Mouse (Mus musculus) right cerebral cortex, adult 2 months (tissue): ENCODE data around the gene Sirt6.

Experiments
- DNase-seq, 2 experiments: peaks; one replicate each; pipeline ENCODE4 v3.0.0; 2021 to 2022; ENCODE audit warnings: low spot score in 2 of 2

Gene Sirt6

GRCm38 (mm10) chr10:81595599-81595998, 32.0 kb downstream of the Sirt6 start:
- DNase-seq = no peak

DNA sequence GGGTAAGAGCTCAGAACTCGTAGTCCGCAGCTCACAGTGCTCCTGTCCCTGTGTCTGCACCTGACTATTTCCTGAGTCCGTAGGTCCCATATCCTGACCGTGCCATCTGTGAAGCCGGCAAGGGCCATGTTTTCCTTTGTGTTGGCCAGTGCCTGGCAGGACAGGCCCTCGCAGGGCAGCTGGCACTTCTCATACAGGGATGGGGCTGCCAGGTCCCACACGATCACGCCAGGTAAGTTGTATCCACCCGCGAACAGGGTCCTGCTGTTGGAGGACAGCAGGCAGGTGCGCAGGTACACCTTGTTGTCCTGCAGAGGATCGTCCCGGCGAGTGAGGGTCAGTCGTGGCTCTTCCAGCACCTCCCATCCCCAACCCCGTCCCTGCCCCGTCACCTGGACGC, 33.7 kb downstream of the Sirt6 start:
- no peak for DNase-seq

DNA sequence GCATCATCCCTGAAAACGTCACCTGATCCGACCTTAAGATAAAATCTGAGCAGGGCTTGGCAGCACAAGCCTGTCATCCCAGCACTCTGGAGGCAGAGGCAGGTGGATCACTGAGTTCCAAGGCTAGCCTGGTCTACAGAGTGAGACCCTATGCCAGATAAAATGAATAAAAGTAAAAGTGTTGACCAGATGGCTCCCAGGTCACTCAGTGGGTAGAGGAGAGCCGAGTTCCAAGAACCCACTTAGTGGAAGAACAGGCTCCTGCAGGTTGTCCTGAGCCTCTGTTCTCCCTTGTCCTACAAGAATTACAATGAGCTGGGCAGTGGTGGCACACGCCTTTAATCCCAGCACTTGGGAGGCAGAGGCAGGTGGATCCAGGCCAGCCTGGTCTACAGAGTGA, 34.4 kb downstream of the Sirt6 start:
- no peak for DNase-seq

- DNase-seq = no peak
These were observed 35.0 kb downstream of the Sirt6 start for GRCm38 (mm10) chr10:81592631-81593030.

DNA sequence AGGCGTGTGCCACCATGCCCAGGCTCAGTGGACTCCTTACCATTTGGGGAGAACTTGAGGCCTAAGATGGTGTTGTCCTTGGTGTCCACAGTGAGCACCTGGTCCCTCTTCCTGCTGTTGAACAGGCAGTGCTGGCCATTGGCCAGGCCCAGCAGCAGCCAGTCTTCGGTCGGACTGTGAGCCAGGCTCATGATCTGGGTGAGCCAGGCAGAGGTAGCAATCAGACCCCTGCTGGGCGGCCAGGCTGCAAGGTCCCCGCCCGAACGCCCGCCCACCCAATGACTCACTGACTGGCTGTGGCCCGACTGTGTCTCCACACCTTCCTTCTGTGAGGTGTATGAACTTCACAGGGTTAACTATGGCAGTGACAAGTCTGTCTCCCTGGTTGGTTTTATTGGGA, 35.8 kb downstream of the Sirt6 start:
- no peak for DNase-seq

DNA sequence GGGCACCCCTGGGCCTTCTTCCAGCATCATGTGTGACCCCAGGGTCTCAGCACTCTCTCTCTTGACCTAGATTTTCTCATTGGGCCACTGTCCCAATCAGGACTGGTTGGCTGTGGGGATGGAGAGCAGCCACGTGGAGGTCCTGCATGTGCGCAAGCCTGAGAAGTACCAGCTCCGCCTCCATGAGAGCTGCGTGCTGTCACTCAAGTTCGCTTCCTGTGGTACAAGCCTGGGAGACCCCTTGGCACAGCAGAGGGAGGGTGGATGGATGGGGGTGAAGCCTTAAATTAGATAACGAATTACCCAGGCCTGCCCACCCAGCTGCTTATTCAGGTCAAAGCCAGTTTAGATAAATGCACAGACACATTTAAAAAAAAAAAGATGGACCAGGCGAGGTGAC, 38.9 kb downstream of the Sirt6 start:
- no peak for DNase-seq

DNA sequence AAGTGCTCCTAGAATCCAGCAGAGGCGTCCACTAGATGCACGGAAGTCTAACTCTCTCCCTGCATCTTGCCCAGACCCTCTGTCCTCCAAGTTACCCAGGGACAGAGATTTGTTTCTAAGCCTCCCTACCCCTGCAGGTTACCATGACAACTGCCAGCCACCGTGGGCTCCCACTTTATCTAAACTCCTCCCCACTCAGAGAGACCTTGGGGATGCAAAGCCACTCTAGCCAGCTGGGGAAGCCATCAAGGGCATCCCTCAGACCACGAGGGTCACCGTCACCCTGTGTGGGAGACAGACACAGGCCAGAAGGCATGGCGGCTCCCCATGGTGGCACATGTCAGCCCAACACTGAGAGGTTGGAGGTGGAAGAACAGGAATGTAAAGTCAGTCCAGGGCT, 44.2 kb downstream of the Sirt6 start:
- no peak for DNase-seq

GRCm38 (mm10) chr10:81580441-81581070, 47.0 kb downstream of the Sirt6 start:
- DNase-seq = no peak

- DNase-seq = no peak
These were observed 47.6 kb downstream of the Sirt6 start for GRCm38 (mm10) chr10:81579967-81580366.

DNA sequence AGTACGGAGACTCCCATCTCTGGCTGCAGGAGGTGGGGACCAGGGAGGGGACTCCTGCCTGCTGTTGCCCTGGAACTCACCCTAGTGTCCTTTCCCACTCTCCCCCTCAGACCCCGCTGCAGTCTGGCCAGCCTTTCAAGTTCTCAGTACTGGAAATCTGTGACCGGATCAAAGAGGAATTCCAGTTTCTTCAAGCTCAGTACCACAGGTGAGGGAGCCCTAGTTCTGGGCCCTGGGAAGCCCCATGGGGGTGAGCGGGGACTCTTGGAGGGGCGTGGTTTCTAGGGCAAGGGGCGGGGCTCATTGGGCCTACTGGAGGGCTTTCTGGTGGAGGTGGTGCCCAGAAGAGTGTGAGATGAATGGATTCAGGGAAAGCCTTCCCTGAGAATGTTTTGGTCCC, 51.9 kb downstream of the Sirt6 start:
- no peak for DNase-seq

DNA sequence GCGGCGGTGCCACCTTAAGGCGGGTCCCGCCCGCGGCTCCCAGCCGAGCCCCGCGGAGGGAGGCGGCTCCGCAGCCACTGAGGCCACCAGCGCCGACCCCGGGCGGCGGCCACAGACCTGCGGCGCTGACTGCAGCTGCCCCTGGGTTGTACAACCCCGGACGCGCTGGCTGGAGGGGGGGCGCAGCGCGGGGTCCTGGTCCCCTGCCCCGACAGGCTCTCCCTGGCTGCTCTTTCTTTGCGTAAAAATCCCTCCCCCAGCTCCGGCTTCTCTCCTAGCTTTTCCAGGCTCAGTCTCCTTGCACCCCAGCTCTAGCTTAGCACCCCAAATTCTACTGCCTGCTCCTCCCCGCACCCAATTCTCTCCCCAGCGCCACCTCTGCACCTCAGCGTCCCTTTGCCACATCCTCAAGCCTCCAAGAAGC, 52.4 kb downstream of the Sirt6 start:
- DNase-seq = no peak

- no peak for DNase-seq
These were observed 53.2 kb downstream of the Sirt6 start, which contains the start of gene Tle2 for GRCm38 (mm10) chr10:81574081-81575056. Gene Tle2 (plus strand): TSS chr10:81574561.

- DNase-seq = no peak
These were observed 54.6 kb downstream of the Sirt6 start for GRCm38 (mm10) chr10:81572975-81573374.

DNA sequence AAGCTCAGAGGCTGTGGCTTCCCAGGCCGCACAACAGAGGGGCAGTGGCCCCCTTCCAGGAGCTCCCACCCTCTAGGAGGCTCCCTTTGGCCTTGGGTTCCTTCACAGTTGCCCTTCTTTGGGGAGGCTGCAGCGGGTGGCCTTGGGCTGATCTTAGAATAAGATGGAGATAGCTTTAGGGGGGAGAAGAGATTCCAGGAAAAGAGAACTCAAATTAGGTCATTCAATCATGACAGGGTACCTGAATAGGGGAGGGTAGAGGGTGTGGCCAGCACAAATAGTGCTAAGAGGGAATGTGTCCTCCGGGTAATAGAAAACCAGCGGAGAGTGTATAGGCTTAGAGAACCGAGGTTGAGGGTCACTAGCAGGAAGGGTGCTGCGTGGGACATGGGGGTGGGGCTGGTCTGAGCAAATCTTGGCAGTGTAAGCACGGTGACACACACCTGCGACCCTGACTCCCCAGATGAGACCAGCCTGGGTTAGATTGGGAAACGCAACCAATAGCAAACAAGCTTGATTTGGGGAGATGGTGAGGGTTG, 55.4 kb downstream of the Sirt6 start:
- DNase-seq = no peak
